Mouse (Mus musculus): ENCODE data around the gene Myh3.

DNA sequence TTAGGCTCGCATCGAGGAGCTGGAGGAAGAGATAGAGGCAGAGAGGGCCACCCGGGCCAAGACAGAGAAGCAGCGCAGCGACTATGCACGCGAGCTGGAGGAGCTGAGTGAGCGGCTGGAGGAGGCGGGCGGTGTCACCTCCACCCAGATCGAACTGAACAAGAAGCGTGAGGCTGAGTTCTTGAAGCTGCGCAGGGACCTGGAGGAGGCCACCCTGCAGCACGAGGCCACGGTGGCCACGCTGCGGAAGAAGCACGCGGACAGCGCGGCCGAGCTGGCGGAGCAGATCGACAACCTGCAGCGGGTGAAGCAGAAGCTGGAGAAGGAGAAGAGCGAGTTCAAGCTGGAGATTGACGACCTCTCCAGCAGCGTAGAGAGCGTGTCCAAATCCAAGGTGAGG lies 16.4 kb downstream of the Myh3 start:
- TF ChIP-seq EP300 (IDR thresholded peaks at IDR 0.05) (no peak), CTCF (IDR thresholded peaks at IDR 0.05) (no peak)
